Mouse (Mus musculus) C2C12 (cell line): ENCODE measurements around the gene Rps12. TPM values are rescaled to one million over a fixed set of nuclear protein-coding genes. Genes with fewer than 3 reads are reported as not detected.
A peak's percentile ranks its signal among the peaks of the same experiment; 100 is the strongest.

ENCODE experiments used
- H3K27me3 ChIP-seq: one replicate; pipeline ENCODE4 v1.6.1; 2011; ENCODE audit not compliant: control insufficient read depth, insufficient read depth, insufficient read length
- H3K36me3 ChIP-seq: one replicate; pipeline ENCODE4 v1.6.1; 2011; ENCODE audit not compliant: control insufficient read depth, insufficient read depth
- H3K4me3 ChIP-seq: one replicate; pipeline ENCODE4 v1.5.1; 2011; ENCODE audit warnings: mild to moderate bottlenecking, control low read depth; ENCODE audit not compliant: poor library complexity, insufficient read depth, severe bottlenecking
- H3K79me2 ChIP-seq: one replicate; pipeline ENCODE4 v1.6.1; 2011; ENCODE audit not compliant: control insufficient read depth, insufficient read depth
- H3K79me3 ChIP-seq: one replicate; pipeline ENCODE4 v1.6.1; 2011; ENCODE audit warnings: low read depth, control low read depth
- H3ac ChIP-seq: one replicate; pipeline ENCODE3; 2011; ENCODE audit warnings: low read depth; ENCODE audit not compliant: control insufficient read depth, insufficient read length
- CEBPB ChIP-seq: IDR thresholded peaks from one replicate; pipeline ENCODE4 v1.6.1; 2011; ENCODE audit warnings: low read depth, mild to moderate bottlenecking, control low read depth, moderate library complexity
- CTCF ChIP-seq: IDR thresholded peaks from one replicate; pipeline ENCODE4 v1.5.1; 2011; ENCODE audit not compliant: control insufficient read depth, insufficient read depth, insufficient read length
- FOSL1 ChIP-seq: IDR thresholded peaks from one replicate; pipeline ENCODE4 v1.8.0; 2011; ENCODE audit warnings: mild to moderate bottlenecking, low read length; ENCODE audit not compliant: poor library complexity, insufficient read depth, severe bottlenecking
- MAX ChIP-seq: IDR thresholded peaks from one replicate; pipeline ENCODE4 v1.6.1; 2011; ENCODE audit warnings: mild to moderate bottlenecking, control low read depth
- MYOD1 ChIP-seq: IDR thresholded peaks from one replicate; pipeline ENCODE4 v1.6.1; 2011; ENCODE audit warnings: low read depth; ENCODE audit not compliant: control insufficient read depth, insufficient read length
- MYOG ChIP-seq: IDR thresholded peaks from one replicate; pipeline ENCODE4 v1.6.1; 2011; ENCODE audit not compliant: control insufficient read depth, insufficient read length; ENCODE audit errors: extremely low read depth
- USF1 ChIP-seq: IDR thresholded peaks from one replicate; pipeline ENCODE4 v1.6.1; 2011; ENCODE audit warnings: low read depth, mild to moderate bottlenecking, control low read depth, moderate library complexity
- long read RNA-seq, 2 experiments: library from polyadenylated mRNA; unstranded; transcript quantifications; one replicate each; pipeline ENCODE4 v2.0.0; 2019 to 2020
- polyA plus RNA-seq: library from polyadenylated mRNA; unstranded; fragments of >200 nt; fragmentation: generic; extraction: Trizol; gene quantifications from one replicate; pipeline ENCODE4 v1.2.1, GENCODE M21; 2012; ENCODE audit warnings: missing spikeins

Gene Rps12
- 6,760 TPM for polyA plus RNA-seq
- long read RNA-seq, experiment 1, transcript Rps12-203 (6 exons, 584 nt): major isoform, 212 of 242 reads
- long read RNA-seq, experiment 1, partial matches to known transcripts: 17 of 242 reads
- long read RNA-seq, experiment 1, other reads (novel, unspliced or antisense): 7 of 242 reads
- long read RNA-seq, experiment 2, transcript Rps12-203 (6 exons, 584 nt): major isoform, 262 of 271 reads
- long read RNA-seq, experiment 2, partial matches to known transcripts: 2 of 271 reads
- long read RNA-seq, experiment 2, other reads (novel, unspliced or antisense): 5 of 271 reads

DNA sequence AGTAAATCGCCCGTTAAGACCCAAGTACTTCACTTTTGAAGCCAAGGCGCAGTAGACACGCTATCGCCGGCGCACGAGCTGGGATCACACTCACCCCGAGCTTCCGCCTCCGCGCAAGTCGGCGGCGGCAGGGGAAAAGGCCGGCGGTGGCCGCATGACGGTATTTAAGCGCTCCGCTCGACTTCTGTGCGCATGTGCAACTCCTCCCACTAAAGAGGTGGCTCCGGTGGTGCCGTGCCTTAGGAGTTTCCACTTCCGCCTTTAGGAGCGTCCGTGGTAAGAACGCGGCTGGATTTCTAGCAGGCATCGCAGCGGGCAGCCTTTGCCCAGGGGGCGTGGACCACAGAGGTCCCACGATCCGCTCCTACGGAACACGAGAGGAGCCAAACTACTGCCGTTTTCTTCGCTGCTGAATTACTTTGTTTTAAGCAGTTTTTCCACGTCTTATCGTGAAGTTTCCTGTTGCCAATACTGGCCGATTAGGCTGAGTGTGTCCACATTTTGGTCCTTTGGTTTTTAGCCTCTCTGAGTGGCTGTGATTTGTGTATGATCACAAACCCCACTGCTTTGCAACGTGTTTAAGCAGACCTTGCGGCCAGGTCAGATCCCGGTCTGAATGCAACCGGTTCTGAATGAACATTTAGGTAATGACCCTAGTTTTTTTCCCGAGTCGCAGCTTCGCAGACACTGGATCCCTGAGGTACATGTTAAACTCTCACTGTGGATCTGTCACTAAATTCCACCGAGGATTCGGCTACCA, at the start of gene Rps12:
Gene Rps12, minus strand, starts transcription at position 214 of the 760 bp plus-strand sequence.
- Histone ChIP-seq H3K4me3 (peak within 1 kb of the TSS; percentile 89), H3K79me2 (peaks cover 47% of the 10 kb centered on the region)
- peak; percentile 99 for TF ChIP-seq MAX
- no peak for TF ChIP-seq USF1

DNA sequence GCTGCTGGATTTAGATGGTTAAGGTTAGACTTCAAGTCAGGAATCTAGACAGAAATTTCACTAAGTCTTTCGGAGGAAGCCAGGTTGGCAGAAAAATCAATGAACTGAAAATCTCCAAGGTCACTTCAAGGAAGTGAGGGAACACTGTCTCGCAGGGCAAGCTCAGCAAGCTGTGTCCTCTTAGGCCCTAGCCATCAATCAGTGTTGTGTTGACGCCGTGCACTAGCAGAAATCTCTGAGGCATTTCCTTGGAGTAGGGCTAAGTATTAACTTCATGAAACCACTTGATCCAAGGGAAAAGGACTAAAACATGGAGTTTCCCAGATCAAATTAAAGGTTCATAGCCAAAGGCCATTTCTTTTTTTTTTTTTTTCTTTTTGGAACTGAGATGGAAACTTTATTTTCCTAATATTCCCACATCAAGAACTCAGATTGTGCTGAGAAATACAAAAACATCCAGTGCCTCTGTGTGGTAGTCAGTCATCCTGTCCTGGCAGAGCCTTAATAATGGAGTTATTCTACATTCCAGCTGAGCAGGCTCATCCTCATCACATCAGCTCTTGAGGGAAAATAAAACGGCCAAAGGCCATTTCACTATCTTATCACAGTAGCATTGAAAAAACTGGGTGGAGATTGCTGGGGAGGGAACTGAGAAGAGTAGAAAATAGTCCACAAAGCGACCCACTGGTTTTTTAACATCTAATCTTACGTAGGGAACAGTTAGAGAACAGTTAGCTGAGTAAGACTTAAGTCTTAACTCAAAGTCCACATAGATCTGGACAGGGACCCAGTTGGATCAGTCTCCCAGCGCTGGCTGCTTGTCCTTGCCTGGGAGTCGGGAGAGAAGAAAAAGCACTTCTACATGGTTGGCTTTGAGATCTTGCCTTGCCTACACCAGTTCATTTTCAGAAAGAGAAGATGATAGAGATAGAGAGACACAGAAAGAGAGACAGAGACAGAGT, 49.2 kb upstream of the Rps12 start:
- H3K79me3 ChIP-seq: no peaks in the 10 kb centered on the region
- H3K36me3 ChIP-seq: no peaks in the 10 kb centered on the region
- no peaks in the 10 kb centered on the region for H3K79me2 ChIP-seq
- no peaks in the 10 kb centered on the region for H3K27me3 ChIP-seq
- no peak overlapping the region for H3K4me3 ChIP-seq
- H3ac ChIP-seq: no peak overlapping the region
- TF ChIP-seq MYOG: no peak
- no peak for TF ChIP-seq MYOD1
- no peak for TF ChIP-seq USF1
- no peak for TF ChIP-seq MAX
- no peak for TF ChIP-seq CEBPB
- no peak for TF ChIP-seq CTCF
- TF ChIP-seq FOSL1: no peak

More for the DNA sequence above, at the start of gene Rps12:
- H3K27me3 ChIP-seq: no peaks in the 10 kb centered on the region
- peaks cover 40% of the 10 kb centered on the region for H3K36me3 ChIP-seq
- peak within 1 kb of the TSS; percentile 89 for H3ac ChIP-seq
- peaks cover 30% of the 10 kb centered on the region for H3K79me3 ChIP-seq

- H3K79me3 ChIP-seq: no peaks in the 10 kb centered on the region
- no peaks in the 10 kb centered on the region for H3K79me2 ChIP-seq
- TF ChIP-seq MAX (no peak), USF1 (no peak), MYOG (no peak), CEBPB (no peak), CTCF (no peak), FOSL1 (no peak), MYOD1 (no peak)
- H3K4me3 ChIP-seq: no peak overlapping the region
- H3K27me3 ChIP-seq: no peaks in the 10 kb centered on the region
- no peak overlapping the region for H3ac ChIP-seq
- peaks cover 24% of the 10 kb centered on the region for H3K36me3 ChIP-seq
Measured at GRCm38 (mm10) chr10:23826516-23826915, 39.4 kb upstream of the Rps12 start.

GRCm38 (mm10) chr10:23816241-23816640, 29.2 kb upstream of the Rps12 start:
- TF ChIP-seq FOSL1 (no peak), MAX (no peak), MYOD1 (no peak), USF1 (no peak), MYOG (no peak), CEBPB (no peak), CTCF (no peak)

GRCm38 (mm10) chr10:23815168-23815567, 28.1 kb upstream of the Rps12 start:
- no peak overlapping the region for H3ac ChIP-seq
- TF ChIP-seq MYOG: no peak
- TF ChIP-seq MYOD1: no peak
- no peak for TF ChIP-seq FOSL1
- no peak for TF ChIP-seq MAX
- TF ChIP-seq CTCF: no peak
- TF ChIP-seq CEBPB: no peak
- peaks cover 5% of the 10 kb centered on the region for H3K36me3 ChIP-seq
- no peaks in the 10 kb centered on the region for H3K79me3 ChIP-seq
- no peaks in the 10 kb centered on the region for H3K79me2 ChIP-seq
- H3K4me3 ChIP-seq: no peak overlapping the region
- H3K27me3 ChIP-seq: no peaks in the 10 kb centered on the region

More at GRCm38 (mm10) chr10:23816241-23816640, 29.2 kb upstream of the Rps12 start:
- no peaks in the 10 kb centered on the region for H3K27me3 ChIP-seq
- no peaks in the 10 kb centered on the region for H3K79me2 ChIP-seq
- no peaks in the 10 kb centered on the region for H3K79me3 ChIP-seq
- H3ac ChIP-seq: no peak overlapping the region
- H3K36me3 ChIP-seq: peaks cover 5% of the 10 kb centered on the region
- no peak overlapping the region for H3K4me3 ChIP-seq
